Mouse (Mus musculus) layer of hippocampus, adult 8-10 months (tissue): ENCODE data around the gene Trpt1. TPM values are rescaled to one million over a fixed set of nuclear protein-coding genes. Genes with fewer than 3 reads are reported as not detected.

Experiments
- DNase-seq, 2 experiments: peaks; one replicate each; pipeline ENCODE4 v3.0.0; 2022; ENCODE audit warnings: low spot score in 2 of 2
- total RNA-seq, 4 experiments: library from RNA; stranded (reverse); gene quantifications; 2 replicates each; pipeline ENCODE4 v1.2.4; 2022

The Trpt1 gene
- total RNA-seq: 10 to 100 TPM; 16.5 to 20.8 (median 16.6) TPM

GRCm38 (mm10) chr19:6996006-6996405 lies at the start of gene Trpt1, which contains the start of gene Nudt22:
TSS of gene Trpt1 (plus strand) at chr19:6996131.
TSS of gene Nudt22 (minus strand) at chr19:6996117.
- peak; percentile 79 to 83 for DNase-seq

DNA sequence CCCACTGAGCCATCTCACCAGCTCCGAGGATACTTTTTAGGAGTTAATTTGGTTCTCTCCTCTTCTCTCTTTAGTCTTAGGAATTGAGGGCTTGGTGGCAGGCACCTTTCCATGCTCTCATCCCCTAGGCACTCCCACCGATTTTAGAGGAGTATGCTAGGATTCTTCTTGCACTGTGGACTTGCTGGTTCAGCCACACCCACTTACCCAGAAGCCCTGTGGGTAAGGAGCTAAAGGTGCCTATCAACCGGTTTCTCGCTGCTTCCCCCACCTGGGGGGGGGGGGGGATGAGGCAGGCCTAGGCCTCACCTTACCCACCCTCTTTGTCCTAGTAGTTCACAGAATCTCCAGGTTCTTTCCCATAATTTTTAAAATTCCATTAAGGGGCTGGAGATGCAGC lies 48.2 kb upstream of the Trpt1 start:
- DNase-seq: no peak

GRCm38 (mm10) chr19:6948186-6948585 lies 47.7 kb upstream of the Trpt1 start:
- no peak for DNase-seq

DNA sequence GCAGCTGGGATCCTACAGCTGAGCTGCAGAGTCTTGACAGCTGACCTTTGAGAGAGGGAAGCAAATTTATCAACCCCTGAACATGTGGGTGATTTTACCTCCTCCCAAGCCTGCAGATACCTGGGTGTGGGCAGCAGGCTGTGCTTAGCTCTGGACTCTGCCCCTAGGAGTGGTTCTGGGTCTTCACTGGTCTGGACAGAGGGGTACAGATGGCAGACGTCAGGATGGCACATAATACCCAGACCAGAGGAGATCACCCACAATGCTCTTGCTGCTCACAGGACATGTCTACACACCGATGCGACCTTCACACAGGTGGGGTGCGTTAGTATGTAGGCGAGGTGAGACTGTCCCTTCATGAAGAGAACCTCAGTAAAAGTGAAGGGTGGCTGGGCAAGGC lies 46.4 kb upstream of the Trpt1 start:
- DNase-seq: no peak

GRCm38 (mm10) chr19:6949951-6950350 lies 46.0 kb upstream of the Trpt1 start:
- DNase-seq: no peak

- peak in 1 of 2 experiments; percentile 53 for DNase-seq
These were observed 45.2 kb upstream of the Trpt1 start for GRCm38 (mm10) chr19:6950613-6951153.

DNA sequence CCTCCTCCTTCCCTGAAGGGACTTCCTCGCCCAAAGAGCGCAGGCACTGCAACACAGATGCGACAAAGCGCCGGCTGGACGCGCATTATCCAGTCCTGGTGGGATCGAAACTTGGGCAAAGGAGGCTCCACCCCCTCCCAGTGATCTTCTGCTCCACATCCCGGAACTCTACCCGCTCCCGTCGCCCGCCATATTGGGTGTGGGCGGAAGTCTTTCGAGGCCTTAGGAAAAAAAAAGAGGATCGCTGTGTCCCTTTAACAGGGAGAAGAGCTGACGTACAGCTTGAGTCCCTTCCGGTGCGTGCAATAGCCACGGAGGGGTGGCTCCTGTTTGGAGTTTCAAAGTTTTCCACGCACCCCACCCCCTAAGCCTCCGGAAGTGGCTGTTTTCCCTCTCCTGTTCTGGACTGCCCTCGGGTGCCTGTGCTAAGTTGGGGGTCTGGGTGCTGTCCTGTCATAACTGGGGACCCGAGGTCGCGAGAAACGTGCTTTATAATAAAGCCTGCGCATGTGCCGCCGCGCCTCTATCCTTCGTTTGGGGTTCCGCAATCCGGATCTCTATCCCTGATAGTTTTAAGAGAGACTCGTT lies 44.5 kb upstream of the Trpt1 start:
- peak; percentile 94 to 96 for DNase-seq

GRCm38 (mm10) chr19:6951994-6952711 lies 43.8 kb upstream of the Trpt1 start:
- peak; percentile 72 to 83 for DNase-seq

DNA sequence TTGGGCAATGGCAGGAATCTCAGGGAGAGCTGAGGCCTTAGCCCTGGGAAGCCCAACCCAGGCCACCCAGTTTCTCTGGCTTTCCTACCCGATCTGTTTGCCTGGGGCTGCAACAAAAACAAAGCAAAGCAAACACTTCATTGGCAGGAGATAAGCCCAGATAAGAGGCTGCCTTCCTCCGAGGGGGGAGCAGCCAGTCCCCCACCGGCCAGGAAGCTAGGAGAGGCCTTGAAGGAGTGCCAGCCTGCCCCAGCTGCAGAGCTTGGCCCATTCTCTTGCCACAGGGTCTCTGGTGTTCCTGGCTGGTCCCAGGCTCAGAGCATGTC lies 43.3 kb upstream of the Trpt1 start:
- no peak for DNase-seq

DNA sequence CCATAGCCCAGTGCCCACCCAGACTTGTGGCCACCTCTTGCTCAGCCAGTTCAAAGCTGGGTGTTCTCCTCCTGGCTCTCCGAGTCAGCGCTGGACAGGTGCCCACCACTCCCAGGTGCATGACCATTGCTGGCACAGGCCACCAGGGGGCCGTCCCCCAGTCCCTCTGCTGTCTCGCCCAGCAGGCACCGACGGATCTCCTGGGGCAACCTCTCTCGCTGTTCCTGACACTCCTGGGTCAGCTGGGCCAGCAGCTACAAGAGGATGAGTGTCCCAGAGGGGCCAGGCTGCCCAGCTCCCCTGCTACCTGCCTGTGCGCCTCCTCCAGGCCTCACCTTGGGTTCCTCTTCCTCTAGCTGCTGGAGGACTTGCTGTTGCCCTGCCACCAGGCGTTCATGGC lies 41.9 kb upstream of the Trpt1 start:
- DNase-seq: no peak

GRCm38 (mm10) chr19:6955424-6955823 lies 40.5 kb upstream of the Trpt1 start:
- DNase-seq: no peak

- no peak for DNase-seq
These were observed 39.5 kb upstream of the Trpt1 start for GRCm38 (mm10) chr19:6956461-6956860.

DNA sequence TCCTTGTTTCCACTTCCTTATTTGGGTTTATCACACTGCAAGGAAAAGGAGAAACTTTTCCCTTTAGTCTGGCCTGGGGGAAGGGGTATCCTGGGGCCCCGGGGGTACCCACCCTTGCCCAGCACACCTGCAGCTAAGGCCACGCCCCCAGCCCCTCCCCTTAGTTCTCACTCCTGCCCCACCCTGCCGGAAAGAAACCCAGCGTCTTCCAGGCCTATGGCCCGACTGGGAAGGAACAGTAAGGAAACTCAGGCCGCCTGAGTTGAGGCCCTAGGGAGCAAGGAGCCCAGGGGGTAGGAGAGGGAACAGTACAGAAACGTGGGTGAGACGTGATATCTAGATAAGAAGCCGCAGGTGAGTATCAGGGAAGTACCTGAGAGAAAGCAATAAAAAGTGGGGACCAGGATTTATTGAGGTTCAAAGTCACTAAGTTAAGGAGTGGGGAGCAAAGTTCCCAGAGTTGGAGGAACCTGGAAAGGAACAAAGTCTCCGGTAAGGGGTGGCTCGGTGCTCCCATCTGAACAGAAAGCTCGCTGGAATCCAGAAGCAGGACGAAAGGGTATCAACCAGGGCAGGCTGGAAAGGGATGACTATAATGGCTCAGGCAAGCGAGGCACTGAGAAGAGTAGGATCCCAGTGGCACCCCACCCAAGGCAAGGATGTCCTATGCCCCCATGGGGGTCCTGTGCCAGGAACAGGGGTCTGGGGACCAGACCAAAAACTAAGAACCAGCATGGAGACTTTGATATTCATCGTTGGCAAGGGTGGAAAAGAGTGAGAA lies 27.2 kb upstream of the Trpt1 start:
- DNase-seq: no peak

DNA sequence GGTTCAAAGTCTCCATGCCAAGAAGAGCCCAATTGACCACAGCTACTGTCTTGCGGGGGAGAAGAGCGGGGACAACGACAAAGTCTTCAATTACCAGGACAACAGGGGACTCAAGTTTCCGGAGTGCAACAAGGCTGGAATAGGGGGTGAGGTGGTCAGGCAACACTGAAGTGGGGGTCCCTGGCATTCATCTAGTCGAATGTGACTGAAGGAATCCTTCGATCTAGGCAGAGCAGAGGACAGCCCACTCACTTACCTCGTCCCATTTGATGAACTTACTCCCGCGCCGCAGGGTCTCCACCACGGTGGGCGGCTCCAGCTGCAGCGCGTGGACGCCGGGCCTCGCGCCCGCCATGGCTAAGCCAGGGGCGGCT lies 26.7 kb upstream of the Trpt1 start:
- no peak for DNase-seq

DNA sequence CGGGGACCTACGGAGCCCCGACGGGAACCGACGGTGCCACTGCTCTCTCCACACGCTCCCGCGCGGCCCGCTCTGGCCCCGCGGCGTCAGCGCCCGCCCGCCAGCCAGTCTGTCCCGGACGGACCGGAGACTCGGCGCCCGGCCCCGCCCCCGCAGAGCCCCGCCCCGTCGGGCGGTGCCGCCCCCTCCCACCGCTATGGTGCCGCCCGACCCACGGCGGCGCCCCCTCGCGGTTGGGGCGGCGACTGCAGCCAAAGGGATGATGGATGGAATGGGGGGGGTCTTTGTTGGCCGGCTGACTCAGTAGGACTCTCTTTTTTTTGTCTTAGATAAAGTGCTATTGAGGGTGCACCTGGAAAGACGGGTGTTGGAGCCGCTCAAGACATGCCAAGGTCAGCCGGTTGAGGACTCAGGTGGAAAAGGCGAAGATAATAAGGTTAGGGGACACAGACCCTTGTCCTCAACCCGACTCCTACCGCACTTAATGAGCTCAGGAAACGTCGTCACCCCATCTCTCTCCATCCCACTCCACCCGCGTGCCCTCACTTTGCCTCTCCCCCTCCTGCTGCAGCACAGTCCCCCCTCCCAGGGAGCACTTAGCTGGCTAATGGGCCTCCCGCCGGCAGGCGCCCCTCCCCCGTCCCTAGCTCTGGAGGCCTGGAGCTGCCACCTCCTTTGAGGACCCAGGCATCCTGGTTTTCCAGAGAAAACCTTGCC lies 26.1 kb upstream of the Trpt1 start:
- no peak for DNase-seq

DNA sequence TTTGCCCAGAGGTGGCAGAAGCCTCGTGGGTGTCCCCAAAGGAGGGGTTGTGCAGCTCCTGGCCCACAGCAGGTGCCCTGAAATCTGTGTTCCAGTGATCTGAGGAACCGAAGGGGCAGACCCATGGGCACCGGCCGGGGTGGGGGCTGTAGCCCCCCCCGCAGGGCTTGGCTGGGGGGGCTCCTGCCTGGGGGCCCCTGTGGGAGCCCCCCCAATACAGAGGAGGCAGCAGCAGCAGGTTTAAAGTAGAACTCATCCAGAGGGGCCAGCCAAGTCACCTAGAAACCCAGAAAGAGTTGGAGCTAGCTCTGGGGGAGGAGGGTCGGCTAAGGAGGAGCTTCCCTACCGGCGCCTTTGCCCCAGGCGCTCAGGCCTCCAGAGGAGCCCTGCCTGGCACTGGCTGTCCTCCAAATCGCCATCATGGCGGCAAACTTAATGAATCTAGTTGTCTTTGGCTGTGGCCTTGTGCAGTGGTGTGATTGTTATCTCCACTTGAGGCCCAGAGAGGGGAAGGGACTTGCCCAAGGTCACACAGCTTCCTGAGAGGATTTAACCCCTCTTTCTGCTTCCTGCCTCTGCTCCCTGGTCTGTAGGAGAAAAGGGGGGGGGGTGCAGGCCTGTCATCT lies 25.4 kb upstream of the Trpt1 start:
- no peak for DNase-seq

DNA sequence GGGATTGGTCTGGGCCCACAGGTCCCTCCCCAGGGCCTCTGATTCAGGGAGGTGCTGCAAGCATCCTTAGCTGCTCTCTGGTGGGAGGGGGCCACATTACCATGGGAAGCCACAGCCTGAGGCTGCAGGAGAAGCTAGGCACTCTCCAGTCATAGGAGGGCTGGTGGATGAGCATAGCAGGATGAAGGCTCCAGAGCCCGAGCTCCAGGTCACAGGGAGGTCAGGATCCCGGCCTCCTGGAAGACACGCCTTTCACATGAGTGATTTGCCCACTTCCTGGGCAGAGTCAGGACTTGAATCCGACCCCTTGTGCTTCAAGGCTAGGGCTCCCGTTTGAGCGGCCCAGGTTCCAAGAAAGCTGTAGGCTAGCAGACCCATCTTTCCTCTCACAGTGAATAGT lies 24.3 kb upstream of the Trpt1 start:
- DNase-seq: no peak

GRCm38 (mm10) chr19:6972247-6972917 lies 23.5 kb upstream of the Trpt1 start:
- DNase-seq: no peak

DNA sequence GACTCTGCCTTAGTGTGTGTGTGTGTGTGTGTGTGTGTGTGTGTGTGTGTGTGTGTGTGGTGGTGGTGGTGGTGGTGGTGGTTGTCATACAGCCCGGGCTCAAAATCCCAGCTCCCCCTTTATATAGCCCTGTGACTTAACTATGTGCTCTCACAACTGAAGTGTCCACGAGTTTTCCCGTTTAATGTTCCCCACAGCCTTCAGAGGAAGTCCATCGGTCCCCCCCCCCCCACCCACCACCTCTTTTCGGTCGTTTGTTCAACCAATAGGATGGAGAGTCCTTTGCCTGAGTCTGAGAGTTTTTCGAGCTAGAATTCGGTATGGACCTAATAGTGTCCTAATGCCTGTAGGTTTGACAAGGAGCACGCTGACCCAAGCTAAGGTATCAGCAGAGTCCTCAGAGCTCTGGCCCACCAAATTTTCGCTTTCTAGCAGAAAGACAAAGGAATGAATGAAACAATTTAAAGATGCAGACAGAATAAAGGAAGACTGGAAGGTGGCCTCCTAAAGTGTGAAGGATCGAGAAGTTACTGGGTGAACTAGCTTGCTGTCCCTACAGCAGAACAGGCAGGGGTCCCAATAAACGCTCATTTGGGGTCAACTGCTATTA lies 22.2 kb upstream of the Trpt1 start:
- no peak for DNase-seq
